Mouse (Mus musculus) neutrophil, adult 83 days (primary cell): ENCODE measurements around the gene Epha6. TPM values are rescaled to one million over a fixed set of nuclear protein-coding genes. Genes with fewer than 3 reads are reported as not detected.

Source experiments
- total RNA-seq, 2 experiments: library from RNA; stranded (reverse); gene quantifications; one replicate each; pipeline ENCODE4 v1.2.4; 2023

Epha6 gene
- total RNA-seq, result not detected

GRCm38 (mm10) chr16:60605061-60605831 is at the start of gene Epha6:
Gene Epha6, minus strand, starts transcription at chr16:60605531.

DNA sequence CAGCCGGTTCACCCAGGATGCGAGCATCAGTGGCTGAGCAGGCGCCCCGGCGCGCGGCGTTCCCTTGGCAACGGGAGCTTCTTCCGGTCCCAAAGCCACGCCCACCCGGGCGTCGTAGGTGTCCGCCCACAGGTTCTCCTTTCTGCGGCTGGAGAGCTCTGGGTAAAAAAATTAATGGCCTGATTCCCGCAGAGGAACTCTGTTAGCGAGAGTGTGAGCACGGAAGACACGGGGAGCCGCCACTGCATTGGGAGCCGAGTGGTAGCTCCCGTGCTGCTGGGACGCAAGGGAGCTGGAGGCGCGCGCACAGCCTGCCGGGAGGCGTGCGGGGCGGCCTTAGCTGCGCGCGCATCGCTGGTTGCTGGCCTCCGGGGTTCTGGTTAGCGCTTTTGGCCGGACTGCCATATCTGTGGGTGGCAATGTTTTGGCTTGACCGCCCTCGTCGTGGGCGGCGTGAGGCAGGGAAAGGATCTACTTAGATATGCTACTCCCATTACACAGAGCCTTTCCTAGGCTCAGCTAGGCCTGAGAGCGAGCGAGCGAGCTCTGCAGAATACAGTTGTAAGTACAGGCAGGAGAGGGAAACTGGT is 966.1 kb downstream of the Epha6 start, which contains the start of gene Arl6:
Gene Arl6 (minus strand): TSS at position 290 of the 590 bp plus-strand sequence.

